21 mouse cellular contexts compared by ENCODE assay signal in the genomic region with DNA sequence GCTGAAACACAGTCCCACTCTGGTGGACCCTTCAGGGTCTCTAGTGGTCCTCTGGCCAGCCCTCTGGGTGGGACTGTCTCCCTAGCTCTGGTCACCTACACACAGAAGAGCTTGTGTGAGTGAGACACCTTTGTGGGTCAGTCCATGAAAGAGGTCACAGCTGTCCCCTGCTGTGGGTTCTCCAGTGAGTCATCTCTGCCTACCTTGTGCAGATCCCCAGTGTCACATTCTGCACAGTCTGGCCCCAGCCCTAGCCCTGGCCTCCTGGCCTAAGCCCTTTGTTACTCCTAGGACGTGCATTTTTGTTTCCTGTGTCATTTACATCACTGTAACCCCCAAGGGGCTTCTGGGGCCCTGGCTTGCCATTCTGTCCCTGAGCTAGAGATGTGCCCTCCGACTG. TPM values are rescaled to one million over a fixed set of nuclear protein-coding genes. Genes with fewer than 3 reads are reported as not detected.
A peak's percentile ranks its signal among the peaks of the same experiment; 100 is the strongest.
DNase-seq lines count a peak whose midpoint lies in the region; ATAC-seq and TF ChIP-seq lines count a peak whose summit lies in the region.
"Had no signal": no experiment of that assay in that cellular context is flagged by ENCODE, and none has a peak within 500 bp of the region (broad histone marks: within the 10 kb centered on the region; RNA-seq: fewer than 3 reads in every experiment).

No protein-coding gene starts in this region.

- no peak for TF ChIP-seq POLR2A in limb, embryonic 14.5 days (IDR thresholded peaks at IDR 0.05; ENCODE audit: borderline replicate concordance, extremely low read depth, insufficient read depth, insufficient read length)

- WGBS in forebrain, embryonic 10.5 days: 60% methylated on average over 2 of the region's 2 CpGs
- 66% methylated on average over 2 of the region's 2 CpGs for WGBS in forebrain, embryonic 16.5 days
- WGBS in embryonic facial prominence, embryonic 13.5 days: 52% methylated on average over 2 of the region's 2 CpGs
- WGBS in limb, embryonic 14.5 days: 61% methylated on average over 2 of the region's 2 CpGs
- 66% methylated on average over 2 of the region's 2 CpGs for WGBS in heart, embryonic 12.5 days

- no peak overlapping the region for H3K4me3 ChIP-seq in forebrain, embryonic 10.5 days
- H3K4me3 ChIP-seq in forebrain, embryonic 16.5 days (replicated peaks; ENCODE audit: low read length): no peak overlapping the region
- H3K4me3 ChIP-seq in embryonic facial prominence, embryonic 13.5 days: no peak overlapping the region
- H3K4me3 ChIP-seq in limb, embryonic 14.5 days (replicated peaks; ENCODE audit: low read length): no peak overlapping the region
- no peak overlapping the region for H3K4me3 ChIP-seq in heart, embryonic 12.5 days
- H3K4me3 ChIP-seq: embryonic facial prominence, embryonic 15.5 days; heart, adult 2 months; hindbrain, embryonic 13.5 days; liver, embryonic 12.5 days; midbrain, embryonic 15.5 days had no signal

- no peak overlapping the region for H3K4me2 ChIP-seq in forebrain, embryonic 16.5 days (ENCODE audit: low read length)
- peak overlapping the region; percentile 69 for H3K4me2 ChIP-seq in embryonic facial prominence, embryonic 13.5 days
- H3K4me2 ChIP-seq in limb, embryonic 14.5 days (replicated peaks; ENCODE audit: low read depth, low read length, severe bottlenecking): no peak overlapping the region
- no peak overlapping the region for H3K4me2 ChIP-seq in heart, embryonic 12.5 days
- H3K4me2 ChIP-seq: hindbrain, embryonic 13.5 days; liver, embryonic 12.5 days; lung, embryonic 14.5 days; midbrain, embryonic 15.5 days had no signal

- H3K9ac ChIP-seq in forebrain, embryonic 16.5 days (replicated peaks; ENCODE audit: low read depth, low read length): no peak overlapping the region
- H3K9ac ChIP-seq in embryonic facial prominence, embryonic 13.5 days: peak overlapping the region; percentile 72; the same call in 1 of the 2 replicates
- 0 out of 2 replicates have a peak overlapping the region, but pooled peaks have one; percentile 4 for H3K9ac ChIP-seq in limb, embryonic 14.5 days (ENCODE audit: low read depth, low read length, severe bottlenecking)
- H3K9ac ChIP-seq in heart, embryonic 12.5 days: no peak overlapping the region
- H3K9ac ChIP-seq: embryonic facial prominence, embryonic 15.5 days; hindbrain, embryonic 13.5 days; liver, embryonic 12.5 days; lung, embryonic 14.5 days; midbrain, embryonic 15.5 days had no signal

- H3K27me3 ChIP-seq in forebrain, embryonic 10.5 days (ENCODE audit: poor library complexity, severe bottlenecking): no peaks in the 10 kb centered on the region
- no peaks in the 10 kb centered on the region for H3K27me3 ChIP-seq in forebrain, embryonic 16.5 days (replicated peaks; ENCODE audit: control insufficient read depth, insufficient read depth, low read length)
- no peaks in the 10 kb centered on the region for H3K27me3 ChIP-seq in embryonic facial prominence, embryonic 13.5 days
- no peaks in the 10 kb centered on the region for H3K27me3 ChIP-seq in limb, embryonic 14.5 days (ENCODE audit: control insufficient read depth, insufficient read depth, low read length)
- H3K27me3 ChIP-seq in heart, embryonic 12.5 days (replicated peaks): no peaks in the 10 kb centered on the region
- H3K27me3 ChIP-seq: embryonic facial prominence, embryonic 15.5 days; hindbrain, embryonic 13.5 days; liver, embryonic 12.5 days; midbrain, embryonic 15.5 days had no signal

- peaks cover 8% of the 10 kb centered on the region; the same call in 1 of the 2 replicates for H3K4me1 ChIP-seq in forebrain, embryonic 10.5 days
- no peaks in the 10 kb centered on the region for H3K4me1 ChIP-seq in forebrain, embryonic 16.5 days (replicated peaks; ENCODE audit: control insufficient read depth, insufficient read depth, low read length)
- peaks cover 51% of the 10 kb centered on the region for H3K4me1 ChIP-seq in embryonic facial prominence, embryonic 13.5 days
- H3K4me1 ChIP-seq in limb, embryonic 14.5 days (ENCODE audit: control insufficient read depth, insufficient read depth, low read length): peaks cover 32% of the 10 kb centered on the region
- H3K4me1 ChIP-seq in heart, embryonic 12.5 days (replicated peaks): peaks cover 12% of the 10 kb centered on the region; the same call in 1 of the 2 replicates
- H3K4me1 ChIP-seq: hindbrain, embryonic 13.5 days; midbrain, embryonic 15.5 days had no signal

- H3K9me3 ChIP-seq in forebrain, embryonic 10.5 days: no peaks in the 10 kb centered on the region
- H3K9me3 ChIP-seq in forebrain, embryonic 16.5 days (ENCODE audit: control insufficient read depth, low read length): no peaks in the 10 kb centered on the region
- no peaks in the 10 kb centered on the region for H3K9me3 ChIP-seq in embryonic facial prominence, embryonic 13.5 days
- no peaks in the 10 kb centered on the region for H3K9me3 ChIP-seq in limb, embryonic 14.5 days (ENCODE audit: control insufficient read depth, low read length)
- H3K9me3 ChIP-seq in heart, embryonic 12.5 days (replicated peaks): no peaks in the 10 kb centered on the region
- H3K9me3 ChIP-seq: embryonic facial prominence, embryonic 15.5 days; hindbrain, embryonic 13.5 days; liver, embryonic 12.5 days; midbrain, embryonic 15.5 days had no signal

- H3K27ac ChIP-seq in forebrain, embryonic 10.5 days: 0 out of 2 replicates have a peak overlapping the region, but pooled peaks have one; percentile 26
- H3K27ac ChIP-seq in forebrain, embryonic 16.5 days (ENCODE audit: low read length): no peak overlapping the region
- no peak overlapping the region for H3K27ac ChIP-seq in embryonic facial prominence, embryonic 13.5 days
- no peak overlapping the region for H3K27ac ChIP-seq in limb, embryonic 14.5 days (replicated peaks; ENCODE audit: low read depth, low read length)
- H3K27ac ChIP-seq in heart, embryonic 12.5 days (ENCODE audit: poor library complexity, severe bottlenecking): no peak overlapping the region
- H3K27ac ChIP-seq: heart, adult 2 months; hindbrain, embryonic 13.5 days; liver, embryonic 12.5 days; midbrain, embryonic 15.5 days had no signal

- intact Hi-C loops in left cerebral cortex, postnatal 14 days (cut with DNase I): no loop called here

- DNase-seq in forebrain, embryonic 10.5 days (ENCODE audit: extremely low spot score, low spot score): no peak
- DNase-seq in 3T3-L1 (ENCODE audit: low read depth, low spot score): peak; percentile 18
- no peak for DNase-seq in limb, embryonic 14.5 days (ENCODE audit: low spot score)
- DNase-seq in frontal cortex, adult 2 months (ENCODE audit: extremely low spot score in 1 of 2, low spot score in 1 of 2): no peak
- no peak for DNase-seq in left cerebral cortex, postnatal 14 days (ENCODE audit: low spot score in 2 of 2)
- DNase-seq: cerebellum, adult 9-11 months; gastrocnemius, postnatal 14 days; heart, adult 2 months; kidney, adult 8-10 months; kidney, postnatal 36 days; lung, embryonic 14.5 days; lung, postnatal 36 days; retina, postnatal 1 day; right cerebral cortex, postnatal 4 days had no signal

- peaks cover 58% of the 10 kb centered on the region for H3K36me3 ChIP-seq in forebrain, embryonic 10.5 days (replicated peaks)
- H3K36me3 ChIP-seq in forebrain, embryonic 16.5 days (ENCODE audit: control insufficient read depth, insufficient read depth): peaks cover 2% of the 10 kb centered on the region; the same call in 1 of the 2 replicates
- H3K36me3 ChIP-seq in embryonic facial prominence, embryonic 13.5 days: peaks cover 49% of the 10 kb centered on the region
- H3K36me3 ChIP-seq in limb, embryonic 14.5 days (ENCODE audit: control insufficient read depth, insufficient read depth, low read length): peaks cover 47% of the 10 kb centered on the region
- peaks cover 81% of the 10 kb centered on the region for H3K36me3 ChIP-seq in heart, embryonic 12.5 days

- ATAC-seq in forebrain, embryonic 16.5 days: no peak
- no peak for ATAC-seq in embryonic facial prominence, embryonic 13.5 days (ENCODE audit: insufficient number of reproducible peaks, insufficient read depth, low FRiP score, low TSS enrichment, low read depth)
- ATAC-seq in limb, embryonic 14.5 days (ENCODE audit: low FRiP score, low read depth): no peak
- ATAC-seq in heart, embryonic 12.5 days (ENCODE audit: insufficient number of reproducible peaks, low FRiP score): no peak
- ATAC-seq: liver, embryonic 12.5 days; midbrain, embryonic 15.5 days had no signal

RNA-seq across cellular contexts. Expression of gene Tmed1, which starts 16.1 kb away (rescaled TPM):
- 116 and 119 TPM in 2 replicates for polyA plus RNA-seq in forebrain, embryonic 10.5 days (2016; fragmentation: Nextera tagmentation; extraction: Ambion mirVana)
- 52.7 and 54.6 TPM in 2 replicates for polyA plus RNA-seq in forebrain, embryonic 16.5 days (2015; fragmentation: Nextera tagmentation; extraction: Ambion mirVana)
- polyA plus RNA-seq in embryonic facial prominence, embryonic 13.5 days (2015; fragmentation: Nextera tagmentation; extraction: Ambion mirVana): 112 and 123 TPM in 2 replicates
- polyA plus RNA-seq in limb, embryonic 14.5 days (2012; rRNA removed): 96.0 and 101 TPM in 2 replicates
- 116 and 119 TPM in 2 replicates for polyA plus RNA-seq in limb, embryonic 14.5 days (2014; fragmentation: Nextera tagmentation; extraction: Ambion mirVana)
- 89.4 and 92.3 TPM in 2 replicates for polyA plus RNA-seq in heart, embryonic 12.5 days (2016; fragmentation: Nextera tagmentation; extraction: Ambion mirVana)
- 20.9 and 27.1 TPM in 2 replicates for polyA plus RNA-seq in frontal cortex, adult 2 months (2012; rRNA removed)
- 10 to 100 TPM; 15.7 to 15.8 TPM for total RNA-seq in left cerebral cortex, postnatal 14 days (2021)

RNA-seq across cellular contexts. Expression of gene AB124611, which starts 32.1 kb away (rescaled TPM):
- polyA plus RNA-seq in forebrain, embryonic 10.5 days (2016; fragmentation: Nextera tagmentation; extraction: Ambion mirVana): 4.4 and 5.1 TPM in 2 replicates
- polyA plus RNA-seq in forebrain, embryonic 16.5 days (2015; fragmentation: Nextera tagmentation; extraction: Ambion mirVana): 2.8 and 3.5 TPM in 2 replicates
- 6.2 and 7.3 TPM in 2 replicates for polyA plus RNA-seq in embryonic facial prominence, embryonic 13.5 days (2015; fragmentation: Nextera tagmentation; extraction: Ambion mirVana)
- 2.3 and 2.5 TPM in 2 replicates for polyA plus RNA-seq in limb, embryonic 14.5 days (2012; rRNA removed)
- polyA plus RNA-seq in limb, embryonic 14.5 days (2014; fragmentation: Nextera tagmentation; extraction: Ambion mirVana): 2.9 and 3.3 TPM in 2 replicates
- polyA plus RNA-seq in heart, embryonic 12.5 days (2016; fragmentation: Nextera tagmentation; extraction: Ambion mirVana): 1.4 and 1.6 TPM in 2 replicates
- 0.53 and 0.56 TPM in 2 replicates for polyA plus RNA-seq in frontal cortex, adult 2 months (2012; rRNA removed)
- under 1 TPM in 1 of 2 experiments, not detected in 1; 0.47 TPM for total RNA-seq in left cerebral cortex, postnatal 14 days (2021)

RNA-seq across cellular contexts. Expression of gene Carm1, which starts 52.8 kb away (rescaled TPM):
- 58.3 and 59.8 TPM in 2 replicates for polyA plus RNA-seq in forebrain, embryonic 10.5 days (2016; fragmentation: Nextera tagmentation; extraction: Ambion mirVana)
- 26.5 and 27.8 TPM in 2 replicates for polyA plus RNA-seq in forebrain, embryonic 16.5 days (2015; fragmentation: Nextera tagmentation; extraction: Ambion mirVana)
- 46.2 and 47.1 TPM in 2 replicates for polyA plus RNA-seq in embryonic facial prominence, embryonic 13.5 days (2015; fragmentation: Nextera tagmentation; extraction: Ambion mirVana)
- 171 and 242 TPM in 2 replicates for polyA plus RNA-seq in limb, embryonic 14.5 days (2012; rRNA removed)
- 71.5 and 80.3 TPM in 2 replicates for polyA plus RNA-seq in limb, embryonic 14.5 days (2014; fragmentation: Nextera tagmentation; extraction: Ambion mirVana)
- 49.9 and 53.8 TPM in 2 replicates for polyA plus RNA-seq in heart, embryonic 12.5 days (2016; fragmentation: Nextera tagmentation; extraction: Ambion mirVana)
- polyA plus RNA-seq in frontal cortex, adult 2 months (2012; rRNA removed): 63.6 and 74.3 TPM in 2 replicates
- 10 to 100 TPM; 68.8 to 76.2 TPM for total RNA-seq in left cerebral cortex, postnatal 14 days (2021)

Comparison
In these comparisons a context has a peak if more than half of its experiments do, and no peak if none do; other contexts are left out.
1. H3K9ac ChIP-seq: peak in embryonic facial prominence, embryonic 13.5 days (single experiment) and limb, embryonic 14.5 days (single experiment); none in forebrain, embryonic 16.5 days (single experiment) and heart, embryonic 12.5 days (single experiment).